Mouse (Mus musculus): Measurements from ENCODE around the gene Gmeb2.
A peak's percentile ranks its signal among the peaks of the same experiment; 100 is the strongest.

Gene Gmeb2

GRCm38 (mm10) chr2:181287958-181288350, at the start of gene Gmeb2:
Gene Gmeb2 (minus strand): TSS chr2:181288035.
- peak; percentile 98 for DNase-seq (ENCODE audit: low read depth, low spot score)

GRCm38 (mm10) chr2:181334023-181334422, 46.2 kb upstream of the Gmeb2 start:
- DNase-seq (ENCODE audit: low read depth, low spot score) = peak; percentile 28

GRCm38 (mm10) chr2:181332542-181332941, 44.7 kb upstream of the Gmeb2 start:
- no peak for DNase-seq (ENCODE audit: low read depth, low spot score)

- DNase-seq (ENCODE audit: low read depth, low spot score) = no peak
These were observed 38.3 kb upstream of the Gmeb2 start for GRCm38 (mm10) chr2:181326098-181326497.

- no peak for DNase-seq (ENCODE audit: low read depth, low spot score)
These were observed 34.3 kb upstream of the Gmeb2 start for GRCm38 (mm10) chr2:181322136-181322535.

- DNase-seq (ENCODE audit: low read depth, low spot score) = no peak
These were observed 32.3 kb upstream of the Gmeb2 start for GRCm38 (mm10) chr2:181320103-181320499.

- peak; percentile 67 for DNase-seq (ENCODE audit: low read depth, low spot score)
These were observed 31.6 kb upstream of the Gmeb2 start, which contains the start of gene Rtel1 for GRCm38 (mm10) chr2:181319248-181320102. Gene Rtel1 (plus strand): TSS chr2:181319739.

GRCm38 (mm10) chr2:181314080-181314810, 26.4 kb upstream of the Gmeb2 start, which contains the start of gene Stmn3:
Gene Stmn3 (minus strand): TSS chr2:181314500.
- DNase-seq (ENCODE audit: low read depth, low spot score) = no peak

- no peak for DNase-seq (ENCODE audit: low read depth, low spot score)
These were observed 25.7 kb upstream of the Gmeb2 start for GRCm38 (mm10) chr2:181313344-181314079.

- no peak for DNase-seq (ENCODE audit: low read depth, low spot score)
These were observed 25.1 kb upstream of the Gmeb2 start for GRCm38 (mm10) chr2:181313006-181313343.

- DNase-seq (ENCODE audit: low read depth, low spot score) = no peak
These were observed 24.6 kb upstream of the Gmeb2 start for GRCm38 (mm10) chr2:181312435-181312834.

GRCm38 (mm10) chr2:181307144-181307804, 19.4 kb upstream of the Gmeb2 start:
- DNase-seq (ENCODE audit: low read depth, low spot score) = no peak

GRCm38 (mm10) chr2:181304944-181305343, 17.1 kb upstream of the Gmeb2 start:
- DNase-seq (ENCODE audit: low read depth, low spot score) = no peak

- no peak for DNase-seq (ENCODE audit: low read depth, low spot score)
These were observed 14.2 kb upstream of the Gmeb2 start for GRCm38 (mm10) chr2:181302041-181302440.

GRCm38 (mm10) chr2:181290937-181291336, 3.1 kb upstream of the Gmeb2 start:
- DNase-seq (ENCODE audit: low read depth, low spot score) = no peak

- no peak for DNase-seq (ENCODE audit: low read depth, low spot score)
These were observed 856 bp upstream of the Gmeb2 start for GRCm38 (mm10) chr2:181288691-181289090.

- DNase-seq (ENCODE audit: low read depth, low spot score) = peak; percentile 53
These were observed 387 bp downstream of the Gmeb2 start for GRCm38 (mm10) chr2:181287338-181287957.

GRCm38 (mm10) chr2:181286629-181287337, 1.1 kb downstream of the Gmeb2 start:
- no peak for DNase-seq (ENCODE audit: low read depth, low spot score)

GRCm38 (mm10) chr2:181279968-181280367, 7.9 kb downstream of the Gmeb2 start:
- DNase-seq (ENCODE audit: low read depth, low spot score) = no peak

GRCm38 (mm10) chr2:181277866-181278265, 10.0 kb downstream of the Gmeb2 start:
- DNase-seq (ENCODE audit: low read depth, low spot score) = no peak

Data from skeletal muscle tissue, adult 2 months (tissue).